Mouse (Mus musculus): ENCODE results near the gene Gcfc2. TPM values are rescaled to one million over a fixed set of nuclear protein-coding genes. Genes with fewer than 3 reads are reported as not detected.

The Gcfc2 gene
- polyA plus RNA-seq, 1 experiment from 2014 or later, result 2.0 TPM

GRCm38 (mm10) chr6:81924304-81924703 is 835 bp downstream of the Gcfc2 start:
- Histone ChIP-seq H3K27ac (ENCODE audit: low read depth) (no peak overlapping the region; the same call in 1 of the 2 replicates), H3K4me1 (ENCODE audit: insufficient read depth) (peaks cover 13% of the 10 kb centered on the region), H3K9me3 (ENCODE audit: low read length) (no peaks in the 10 kb centered on the region), H3K4me2 (ENCODE audit: low read depth, low read length) (peak overlapping the region; percentile 94), H3K4me3 (ENCODE audit: low read depth, low read length) (peak overlapping the region; percentile 93), H3K9ac (replicated peaks) (peak overlapping the region; percentile 92), H3K36me3 (replicated peaks; ENCODE audit: insufficient read depth, low read length) (peaks cover 19% of the 10 kb centered on the region), H3K27me3 (ENCODE audit: insufficient read depth, low read length) (no peaks in the 10 kb centered on the region)
- TF ChIP-seq CTCF (IDR thresholded peaks at IDR 0.05; ENCODE audit: low read depth) (no peak), EP300 (IDR thresholded peaks at IDR 0.05; ENCODE audit: low read depth) (no peak)
- 12% methylated on average over 5 of the region's 5 CpGs for WGBS (ENCODE audit: insufficient replicate concordance)
- peak; percentile 32; the same call in 1 of the 2 replicates for ATAC-seq
- no peak for DNase-seq

GRCm38 (mm10) chr6:81929402-81929801 is 5.9 kb downstream of the Gcfc2 start:
- Histone ChIP-seq H3K9me3 (ENCODE audit: low read length) (0 out of 2 replicates have a peak, but pooled peaks cover 2% of the 10 kb centered on the region), H3K9ac (replicated peaks) (no peak overlapping the region), H3K27ac (ENCODE audit: low read depth) (no peak overlapping the region), H3K4me1 (ENCODE audit: insufficient read depth) (peaks cover 7% of the 10 kb centered on the region), H3K4me2 (ENCODE audit: low read depth, low read length) (no peak overlapping the region), H3K27me3 (ENCODE audit: insufficient read depth, low read length) (no peaks in the 10 kb centered on the region), H3K36me3 (replicated peaks; ENCODE audit: insufficient read depth, low read length) (peaks cover 51% of the 10 kb centered on the region), H3K4me3 (ENCODE audit: low read depth, low read length) (no peak overlapping the region)
- no peak for TF ChIP-seq CTCF (IDR thresholded peaks at IDR 0.05; ENCODE audit: low read depth)
- TF ChIP-seq EP300 (IDR thresholded peaks at IDR 0.05; ENCODE audit: low read depth), result no peak
- no peak for ATAC-seq
- WGBS (ENCODE audit: insufficient replicate concordance), result 88% methylated on average over 4 of the region's 4 CpGs
- DNase-seq, result no peak

GRCm38 (mm10) chr6:81933281-81933680 is 9.8 kb downstream of the Gcfc2 start:
- no peak for ATAC-seq
- H3K4me1 ChIP-seq (ENCODE audit: insufficient read depth), result no peaks in the 10 kb centered on the region
- no peak overlapping the region for H3K9ac ChIP-seq (replicated peaks)
- no peak overlapping the region for H3K4me2 ChIP-seq (ENCODE audit: low read depth, low read length)
- 89% methylated on average over 3 of the region's 3 CpGs for WGBS (ENCODE audit: insufficient replicate concordance)
- H3K9me3 ChIP-seq (ENCODE audit: low read length), result 0 out of 2 replicates have a peak, but pooled peaks cover 2% of the 10 kb centered on the region
- peaks cover 56% of the 10 kb centered on the region for H3K36me3 ChIP-seq (replicated peaks; ENCODE audit: insufficient read depth, low read length)
- H3K4me3 ChIP-seq (ENCODE audit: low read depth, low read length), result no peak overlapping the region
- no peak for DNase-seq
- H3K27me3 ChIP-seq (ENCODE audit: insufficient read depth, low read length), result no peaks in the 10 kb centered on the region
- TF ChIP-seq CTCF (IDR thresholded peaks at IDR 0.05; ENCODE audit: low read depth), result peak; percentile 46
- no peak for TF ChIP-seq EP300 (IDR thresholded peaks at IDR 0.05; ENCODE audit: low read depth)
- no peak overlapping the region for H3K27ac ChIP-seq (ENCODE audit: low read depth)

GRCm38 (mm10) chr6:81941718-81942117 is 18.2 kb downstream of the Gcfc2 start:
- no peak for DNase-seq
- Histone ChIP-seq H3K4me2 (ENCODE audit: low read depth, low read length) (no peak overlapping the region), H3K27me3 (ENCODE audit: insufficient read depth, low read length) (no peaks in the 10 kb centered on the region), H3K4me1 (ENCODE audit: insufficient read depth) (no peaks in the 10 kb centered on the region), H3K4me3 (ENCODE audit: low read depth, low read length) (no peak overlapping the region), H3K36me3 (replicated peaks; ENCODE audit: insufficient read depth, low read length) (peaks cover 50% of the 10 kb centered on the region), H3K27ac (ENCODE audit: low read depth) (no peak overlapping the region), H3K9ac (replicated peaks) (no peak overlapping the region), H3K9me3 (ENCODE audit: low read length) (no peaks in the 10 kb centered on the region)
- ATAC-seq, result no peak
- 95% methylated on average over 5 of the region's 5 CpGs for WGBS (ENCODE audit: insufficient replicate concordance)
- no peak for TF ChIP-seq EP300 (IDR thresholded peaks at IDR 0.05; ENCODE audit: low read depth)
- no peak for TF ChIP-seq CTCF (IDR thresholded peaks at IDR 0.05; ENCODE audit: low read depth)

GRCm38 (mm10) chr6:81943281-81943680 is 19.8 kb downstream of the Gcfc2 start:
- Histone ChIP-seq H3K4me1 (ENCODE audit: insufficient read depth) (no peaks in the 10 kb centered on the region), H3K27me3 (ENCODE audit: insufficient read depth, low read length) (no peaks in the 10 kb centered on the region), H3K4me3 (ENCODE audit: low read depth, low read length) (no peak overlapping the region), H3K9ac (replicated peaks) (no peak overlapping the region), H3K27ac (ENCODE audit: low read depth) (no peak overlapping the region), H3K4me2 (ENCODE audit: low read depth, low read length) (no peak overlapping the region), H3K36me3 (replicated peaks; ENCODE audit: insufficient read depth, low read length) (peaks cover 54% of the 10 kb centered on the region), H3K9me3 (ENCODE audit: low read length) (no peaks in the 10 kb centered on the region)
- WGBS (ENCODE audit: insufficient replicate concordance), result 74% methylated on average over 2 of the region's 2 CpGs
- ATAC-seq (no peak), DNase-seq (no peak)
- TF ChIP-seq CTCF (IDR thresholded peaks at IDR 0.05; ENCODE audit: low read depth) (no peak), EP300 (IDR thresholded peaks at IDR 0.05; ENCODE audit: low read depth) (no peak)

- Histone ChIP-seq H3K27ac (ENCODE audit: low read depth) (no peak overlapping the region), H3K36me3 (replicated peaks; ENCODE audit: insufficient read depth, low read length) (peaks cover 56% of the 10 kb centered on the region), H3K27me3 (ENCODE audit: insufficient read depth, low read length) (no peaks in the 10 kb centered on the region), H3K4me2 (ENCODE audit: low read depth, low read length) (no peak overlapping the region), H3K9ac (replicated peaks) (no peak overlapping the region), H3K4me1 (ENCODE audit: insufficient read depth) (no peaks in the 10 kb centered on the region), H3K4me3 (ENCODE audit: low read depth, low read length) (no peak overlapping the region), H3K9me3 (ENCODE audit: low read length) (no peaks in the 10 kb centered on the region)
- ATAC-seq (no peak), DNase-seq (no peak)
- TF ChIP-seq CTCF (IDR thresholded peaks at IDR 0.05; ENCODE audit: low read depth), result no peak
- TF ChIP-seq EP300 (IDR thresholded peaks at IDR 0.05; ENCODE audit: low read depth), result no peak
- WGBS (ENCODE audit: insufficient replicate concordance), result 76% methylated on average over 3 of the region's 3 CpGs
Observed at GRCm38 (mm10) chr6:81944432-81944831, 21.0 kb downstream of the Gcfc2 start.

GRCm38 (mm10) chr6:81946906-81947305 is 23.4 kb downstream of the Gcfc2 start:
- ATAC-seq, result no peak
- WGBS (ENCODE audit: insufficient replicate concordance), result 83% methylated on average over 6 of the region's 6 CpGs

More at GRCm38 (mm10) chr6:81946906-81947305, 23.4 kb downstream of the Gcfc2 start:
- H3K4me3 ChIP-seq (ENCODE audit: low read depth, low read length), result no peak overlapping the region
- TF ChIP-seq CTCF (IDR thresholded peaks at IDR 0.05; ENCODE audit: low read depth) (no peak), EP300 (IDR thresholded peaks at IDR 0.05; ENCODE audit: low read depth) (no peak)
- no peaks in the 10 kb centered on the region for H3K27me3 ChIP-seq (ENCODE audit: insufficient read depth, low read length)
- no peak overlapping the region for H3K4me2 ChIP-seq (ENCODE audit: low read depth, low read length)
- no peaks in the 10 kb centered on the region for H3K9me3 ChIP-seq (ENCODE audit: low read length)
- no peak for DNase-seq
- H3K4me1 ChIP-seq (ENCODE audit: insufficient read depth), result no peaks in the 10 kb centered on the region
- H3K27ac ChIP-seq (ENCODE audit: low read depth), result no peak overlapping the region
- H3K9ac ChIP-seq (replicated peaks), result no peak overlapping the region
- H3K36me3 ChIP-seq (replicated peaks; ENCODE audit: insufficient read depth, low read length), result peaks cover 50% of the 10 kb centered on the region

Measured in liver, postnatal 0 days (tissue).